Mouse (Mus musculus): ENCODE measurements around the gene Pitpnm1. TPM values are rescaled to one million over a fixed set of nuclear protein-coding genes. Genes with fewer than 3 reads are reported as not detected.

Pitpnm1 gene
- polyA plus RNA-seq, 1 experiment, result 14.8 TPM

- Histone ChIP-seq H3K4me1 (ENCODE audit: control insufficient read depth, insufficient read depth, insufficient read length, low read length) (no peaks in the 10 kb centered on the region), H3K4me3 (ENCODE audit: insufficient read depth, low read depth, low read length) (no peak overlapping the region), H3K27ac (replicated peaks; ENCODE audit: low read depth, low read length) (no peak overlapping the region)
Measured at GRCm38 (mm10) chr19:4082219-4082965, 17.4 kb upstream of the Pitpnm1 start.

GRCm38 (mm10) chr19:4083316-4083715, 16.5 kb upstream of the Pitpnm1 start:
- Histone ChIP-seq H3K4me3 (ENCODE audit: insufficient read depth, low read depth, low read length) (no peak overlapping the region), H3K4me1 (ENCODE audit: control insufficient read depth, insufficient read depth, insufficient read length, low read length) (no peaks in the 10 kb centered on the region), H3K27ac (replicated peaks; ENCODE audit: low read depth, low read length) (no peak overlapping the region)

DNA sequence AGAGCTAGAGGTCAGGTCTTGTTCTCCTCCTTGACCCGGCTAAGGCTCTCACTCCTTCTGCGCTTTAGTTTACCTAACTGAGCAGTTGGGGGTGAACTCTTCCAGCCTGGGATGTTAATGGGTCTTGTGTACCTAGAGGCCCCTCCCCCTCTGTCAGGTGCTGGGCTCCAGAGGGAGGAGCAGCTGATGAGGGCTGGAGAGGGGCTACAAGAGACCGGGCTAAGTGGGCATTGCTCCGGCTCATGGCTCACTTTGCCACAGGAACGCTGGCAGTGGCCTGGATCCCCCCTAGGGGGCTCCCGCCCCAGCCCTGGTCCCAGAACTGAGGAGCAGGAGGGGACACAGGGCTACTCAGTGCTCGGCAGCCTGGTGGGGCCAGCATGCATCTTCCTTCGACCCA, 16.0 kb upstream of the Pitpnm1 start:
- Histone ChIP-seq H3K4me1 (ENCODE audit: control insufficient read depth, insufficient read depth, insufficient read length, low read length) (no peaks in the 10 kb centered on the region), H3K27ac (replicated peaks; ENCODE audit: low read depth, low read length) (no peak overlapping the region), H3K4me3 (ENCODE audit: insufficient read depth, low read depth, low read length) (no peak overlapping the region)

GRCm38 (mm10) chr19:4084984-4085383, 14.8 kb upstream of the Pitpnm1 start:
- Histone ChIP-seq H3K4me3 (ENCODE audit: insufficient read depth, low read depth, low read length) (no peak overlapping the region), H3K4me1 (ENCODE audit: control insufficient read depth, insufficient read depth, insufficient read length, low read length) (no peaks in the 10 kb centered on the region), H3K27ac (replicated peaks; ENCODE audit: low read depth, low read length) (no peak overlapping the region)

- no peaks in the 10 kb centered on the region for H3K4me1 ChIP-seq (ENCODE audit: control insufficient read depth, insufficient read depth, insufficient read length, low read length)
- H3K27ac ChIP-seq (replicated peaks; ENCODE audit: low read depth, low read length), result no peak overlapping the region
- no peak overlapping the region for H3K4me3 ChIP-seq (ENCODE audit: insufficient read depth, low read depth, low read length)
Measured at GRCm38 (mm10) chr19:4086156-4086555, 13.6 kb upstream of the Pitpnm1 start.

DNA sequence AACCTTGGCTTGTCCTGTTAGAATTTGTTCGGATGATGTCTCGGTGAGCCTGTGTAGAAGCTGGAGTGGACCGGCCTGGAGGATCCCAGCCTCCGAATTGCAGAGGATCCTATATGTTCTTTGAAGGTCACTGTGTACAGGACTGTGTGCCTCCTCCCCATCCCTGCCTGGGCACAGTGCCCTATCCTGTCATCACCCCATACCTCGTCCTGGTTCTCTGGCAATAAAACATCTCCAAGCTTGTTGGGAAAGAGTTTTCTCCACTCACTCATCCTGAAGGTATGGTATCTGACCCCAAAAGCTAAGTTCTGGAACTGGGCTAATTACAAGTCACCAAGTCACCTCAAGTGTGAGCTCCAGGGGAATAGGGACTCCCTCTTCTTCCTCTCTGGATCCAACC, 12.7 kb upstream of the Pitpnm1 start:
- H3K4me1 ChIP-seq (ENCODE audit: control insufficient read depth, insufficient read depth, insufficient read length, low read length), result no peaks in the 10 kb centered on the region
- no peak overlapping the region for H3K27ac ChIP-seq (replicated peaks; ENCODE audit: low read depth, low read length)
- no peak overlapping the region for H3K4me3 ChIP-seq (ENCODE audit: insufficient read depth, low read depth, low read length)

DNA sequence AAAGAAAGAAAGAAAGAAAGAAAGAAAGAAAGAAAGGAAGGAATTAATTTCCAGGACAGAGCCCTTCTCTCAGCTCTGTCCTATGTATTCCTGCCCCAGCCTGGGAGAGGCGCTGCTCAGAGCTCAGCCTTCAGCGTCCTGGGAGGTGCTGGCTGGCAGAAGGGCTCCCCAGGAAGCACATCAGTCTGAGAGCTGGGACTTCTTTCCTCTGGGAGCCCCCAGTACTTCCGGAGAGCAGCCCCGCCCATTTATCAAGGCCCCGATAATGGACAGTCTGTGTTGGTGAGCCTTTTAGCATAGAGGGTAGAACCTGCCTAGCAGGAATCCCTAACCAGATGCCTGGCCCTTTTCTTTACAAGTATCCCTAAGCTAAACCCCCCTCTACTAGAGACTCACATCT, 11.7 kb upstream of the Pitpnm1 start:
- no peak overlapping the region for H3K4me3 ChIP-seq (ENCODE audit: insufficient read depth, low read depth, low read length)
- H3K27ac ChIP-seq (replicated peaks; ENCODE audit: low read depth, low read length), result no peak overlapping the region
- no peaks in the 10 kb centered on the region for H3K4me1 ChIP-seq (ENCODE audit: control insufficient read depth, insufficient read depth, insufficient read length, low read length)

- H3K27ac ChIP-seq (replicated peaks; ENCODE audit: low read depth, low read length), result no peak overlapping the region
- H3K4me1 ChIP-seq (ENCODE audit: control insufficient read depth, insufficient read depth, insufficient read length, low read length), result no peaks in the 10 kb centered on the region
- H3K4me3 ChIP-seq (ENCODE audit: insufficient read depth, low read depth, low read length), result no peak overlapping the region
Measured at GRCm38 (mm10) chr19:4089128-4089527, 10.7 kb upstream of the Pitpnm1 start.

- no peak overlapping the region for H3K27ac ChIP-seq (replicated peaks; ENCODE audit: low read depth, low read length)
- no peak overlapping the region for H3K4me3 ChIP-seq (ENCODE audit: insufficient read depth, low read depth, low read length)
- H3K4me1 ChIP-seq (ENCODE audit: control insufficient read depth, insufficient read depth, insufficient read length, low read length), result no peaks in the 10 kb centered on the region
Measured at GRCm38 (mm10) chr19:4090446-4090845, 9.4 kb upstream of the Pitpnm1 start.

- Histone ChIP-seq H3K27ac (replicated peaks; ENCODE audit: low read depth, low read length) (no peak overlapping the region), H3K4me3 (ENCODE audit: insufficient read depth, low read depth, low read length) (no peak overlapping the region), H3K4me1 (ENCODE audit: control insufficient read depth, insufficient read depth, insufficient read length, low read length) (peaks cover 1% of the 10 kb centered on the region; the same call in 1 of the 2 replicates)
Measured at GRCm38 (mm10) chr19:4091383-4091782, 8.4 kb upstream of the Pitpnm1 start.

DNA sequence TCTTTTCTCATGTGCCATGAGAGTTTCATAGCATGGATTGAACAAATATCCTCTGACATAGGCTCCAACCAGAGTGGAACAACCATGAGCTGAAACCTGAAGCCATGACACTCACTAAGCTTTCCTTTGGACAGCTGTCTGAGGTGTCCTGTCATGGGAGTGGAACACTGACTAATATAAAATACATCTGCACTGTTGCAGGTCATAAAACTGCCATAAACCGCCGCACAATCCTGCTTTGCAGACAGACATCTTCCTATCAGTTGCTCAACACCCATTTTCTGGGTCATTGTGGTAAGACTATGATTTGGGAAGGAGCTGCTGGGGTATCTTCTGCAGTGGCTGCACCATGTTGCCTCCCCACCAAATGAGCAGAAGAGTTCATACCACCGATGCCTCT, 7.0 kb upstream of the Pitpnm1 start:
- Histone ChIP-seq H3K4me3 (ENCODE audit: insufficient read depth, low read depth, low read length) (no peak overlapping the region), H3K4me1 (ENCODE audit: control insufficient read depth, insufficient read depth, insufficient read length, low read length) (peaks cover 2% of the 10 kb centered on the region)

GRCm38 (mm10) chr19:4093772-4094171, 6.0 kb upstream of the Pitpnm1 start:
- no peak overlapping the region for H3K27ac ChIP-seq (replicated peaks; ENCODE audit: low read depth, low read length)
- H3K4me3 ChIP-seq (ENCODE audit: insufficient read depth, low read depth, low read length), result no peak overlapping the region
- H3K4me1 ChIP-seq (ENCODE audit: control insufficient read depth, insufficient read depth, insufficient read length, low read length), result peaks cover 2% of the 10 kb centered on the region

More for the DNA sequence above, 7.0 kb upstream of the Pitpnm1 start:
- no peak overlapping the region for H3K27ac ChIP-seq (replicated peaks; ENCODE audit: low read depth, low read length)

- H3K27ac ChIP-seq (replicated peaks; ENCODE audit: low read depth, low read length), result no peak overlapping the region
- no peak overlapping the region for H3K4me3 ChIP-seq (ENCODE audit: insufficient read depth, low read depth, low read length)
- H3K4me1 ChIP-seq (ENCODE audit: control insufficient read depth, insufficient read depth, insufficient read length, low read length), result peaks cover 2% of the 10 kb centered on the region
Measured at GRCm38 (mm10) chr19:4094348-4094747, 5.5 kb upstream of the Pitpnm1 start.

DNA sequence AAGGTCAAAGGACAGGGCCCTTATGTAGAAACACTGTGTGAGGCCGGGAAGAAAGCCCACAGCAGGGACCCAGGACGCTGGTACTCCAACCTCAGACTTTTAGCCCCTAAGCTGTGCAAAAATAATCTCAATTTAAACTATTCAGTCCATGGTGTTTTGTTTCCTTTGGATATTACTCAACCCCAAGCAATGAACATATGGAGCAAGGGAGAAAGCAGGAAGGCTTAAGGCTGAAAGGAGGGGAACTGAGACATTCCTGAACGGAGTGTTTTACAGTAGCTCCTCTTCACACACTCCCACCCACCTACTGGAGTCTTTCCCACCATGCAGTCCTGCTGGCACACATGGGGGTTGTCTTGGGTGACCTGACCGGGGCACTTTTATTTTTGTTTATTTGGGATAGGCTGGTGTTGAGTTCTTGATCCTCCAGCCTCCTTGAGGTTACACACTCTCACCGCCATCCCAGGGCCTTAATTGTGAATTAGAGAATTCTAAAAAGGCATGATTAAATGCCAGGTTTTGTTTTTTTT, 5.0 kb upstream of the Pitpnm1 start:
- Histone ChIP-seq H3K27ac (replicated peaks; ENCODE audit: low read depth, low read length) (no peak overlapping the region), H3K4me1 (ENCODE audit: control insufficient read depth, insufficient read depth, insufficient read length, low read length) (peaks cover 2% of the 10 kb centered on the region), H3K4me3 (ENCODE audit: insufficient read depth, low read depth, low read length) (no peak overlapping the region)

DNA sequence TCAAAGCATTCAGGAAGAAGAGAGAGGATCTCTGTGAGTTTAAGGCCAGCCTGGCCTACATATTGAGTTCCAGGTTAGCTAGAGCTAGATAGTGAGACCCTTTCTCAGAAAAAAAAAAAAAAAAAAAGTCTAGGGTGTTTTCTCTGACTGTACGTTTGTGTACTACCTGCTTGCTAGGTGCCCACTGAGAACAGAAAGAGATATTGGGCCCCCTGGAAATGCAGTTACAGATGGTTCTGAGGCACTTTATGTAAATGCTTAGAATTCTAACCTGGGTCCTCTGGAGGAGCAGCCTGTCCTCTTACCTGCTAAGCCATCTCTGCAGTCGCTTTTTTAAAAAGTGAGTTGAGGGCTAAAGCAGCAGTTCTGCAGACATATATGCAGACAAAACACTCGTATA, 4.0 kb upstream of the Pitpnm1 start:
- H3K4me3 ChIP-seq (ENCODE audit: insufficient read depth, low read depth, low read length), result no peak overlapping the region
- H3K4me1 ChIP-seq (ENCODE audit: control insufficient read depth, insufficient read depth, insufficient read length, low read length), result peaks cover 5% of the 10 kb centered on the region
- H3K27ac ChIP-seq (replicated peaks; ENCODE audit: low read depth, low read length), result no peak overlapping the region
